ENCODE assay signal across 9 mouse cellular contexts in genomic region chr4:131254691-131255090, GRCm38 (mm10).
DNase-seq lines count a peak whose midpoint lies in the region; ATAC-seq and TF ChIP-seq lines count a peak whose summit lies in the region.
"Had no signal": no experiment of that assay in that cellular context is flagged by ENCODE, and none has a peak within 500 bp of the region (broad histone marks: within the 10 kb centered on the region; RNA-seq: fewer than 3 reads in every experiment).

No protein-coding gene starts in this region.

- intact Hi-C loops in gastrocnemius, adult 2 months (cut with DNase I), result loop anchor here (5.0 kb wide), 1 partner anchor 583 kb away; the partner anchor contains the start of gene Ptpru
- intact Hi-C loops in left cerebral cortex, postnatal 10 days (cut with DNase I), result loop anchor here (5.0 kb wide), 1 partner anchor 147 kb away; no protein-coding TSS in a partner anchor

- H3K27me3 ChIP-seq in midbrain, embryonic 10.5 days (ENCODE audit: low read depth, poor library complexity, severe bottlenecking), result peaks cover 22% of the 10 kb centered on the region
- no peaks in the 10 kb centered on the region; the same call in 1 of the 2 replicates for H3K27me3 ChIP-seq in midbrain, embryonic 16.5 days (ENCODE audit: control insufficient read depth, insufficient read depth, low read depth, low read length)

- no peaks in the 10 kb centered on the region for H3K36me3 ChIP-seq in midbrain, embryonic 10.5 days
- H3K36me3 ChIP-seq in midbrain, embryonic 16.5 days (ENCODE audit: control insufficient read depth, insufficient read depth, low read length), result no peaks in the 10 kb centered on the region
- H3K36me3 ChIP-seq: midbrain, embryonic 12.5 days had no signal

- DNase-seq in gastrocnemius, adult 2 months, result no peak
- DNase-seq in gastrocnemius, adult 8-10 months (ENCODE audit: low spot score in 2 of 2), result no peak
- peak; percentile 35 for DNase-seq in midbrain, embryonic 10.5 days (ENCODE audit: low spot score)
- peak; percentile 61 for DNase-seq in embryo, embryonic 10.5 days (ENCODE audit: low spot score)
- DNase-seq in mesoderm, embryonic 11.5 days (ENCODE audit: low read depth, low spot score), result peak; percentile 46
- no peak for DNase-seq in ovary, postnatal 36 days (ENCODE audit: low spot score)
- no peak for DNase-seq in left cerebral cortex, postnatal 10 days (ENCODE audit: extremely low spot score in 1 of 2, low spot score in 2 of 2)

- ATAC-seq in midbrain, embryonic 16.5 days, result no peak

- H3K9me3 ChIP-seq in midbrain, embryonic 10.5 days (replicated peaks), result no peaks in the 10 kb centered on the region
- no peaks in the 10 kb centered on the region for H3K9me3 ChIP-seq in midbrain, embryonic 16.5 days (replicated peaks; ENCODE audit: control insufficient read depth, low read length, poor library complexity, severe bottlenecking)
- H3K9me3 ChIP-seq: midbrain, embryonic 12.5 days had no signal

- H3K4me3 ChIP-seq in gastrocnemius, adult 2 months, result no peak overlapping the region
- no peak overlapping the region for H3K4me3 ChIP-seq in midbrain, embryonic 10.5 days
- no peak overlapping the region for H3K4me3 ChIP-seq in midbrain, embryonic 16.5 days (ENCODE audit: low read depth, low read length)
- H3K4me3 ChIP-seq: midbrain, embryonic 12.5 days had no signal

- WGBS in midbrain, embryonic 10.5 days, result 53% methylated on average over 6 of the region's 6 CpGs
- WGBS in midbrain, embryonic 16.5 days, result 45% methylated on average over 6 of the region's 6 CpGs

- no peak overlapping the region for H3K9ac ChIP-seq in midbrain, embryonic 16.5 days (ENCODE audit: low read depth, low read length)
- H3K9ac ChIP-seq: midbrain, embryonic 12.5 days had no signal

- H3K4me1 ChIP-seq in midbrain, embryonic 10.5 days, result peaks cover 11% of the 10 kb centered on the region
- H3K4me1 ChIP-seq in midbrain, embryonic 16.5 days (ENCODE audit: control insufficient read depth, insufficient read depth, low read length), result peaks cover 7% of the 10 kb centered on the region; the same call in 1 of the 2 replicates

- TF ChIP-seq CTCF in gastrocnemius, adult 2 months (IDR thresholded peaks at IDR 0.05), result peak; percentile 46

- H3K27ac ChIP-seq in gastrocnemius, adult 2 months, result no peak overlapping the region
- H3K27ac ChIP-seq in midbrain, embryonic 10.5 days (replicated peaks), result no peak overlapping the region
- H3K27ac ChIP-seq in midbrain, embryonic 16.5 days (ENCODE audit: low read length), result no peak overlapping the region
- H3K27ac ChIP-seq: midbrain, embryonic 12.5 days had no signal

- H3K4me2 ChIP-seq in midbrain, embryonic 16.5 days (ENCODE audit: low read length), result no peak overlapping the region
- H3K4me2 ChIP-seq: midbrain, embryonic 12.5 days had no signal

Comparison
In these comparisons a context has a peak if more than half of its experiments do, and no peak if none do; other contexts are left out.
1. DNase-seq: peak in midbrain, embryonic 10.5 days (single experiment), embryo, embryonic 10.5 days (single experiment) and mesoderm, embryonic 11.5 days (single experiment); none in gastrocnemius, adult 2 months (single experiment), gastrocnemius, adult 8-10 months (0 of 2), ovary, postnatal 36 days (single experiment) and left cerebral cortex, postnatal 10 days (0 of 2).